Mouse (Mus musculus): ENCODE results near the gene Unk. TPM values are rescaled to one million over a fixed set of nuclear protein-coding genes. Genes with fewer than 3 reads are reported as not detected.

The Unk gene
- polyA plus RNA-seq, 1 experiment from 2014 or later: 7.4 TPM

- Histone ChIP-seq H3K4me3 (ENCODE audit: low read depth, low read length) (no peak overlapping the region), H3K27ac (ENCODE audit: low read depth, low read length) (no peak overlapping the region), H3K4me1 (replicated peaks; ENCODE audit: control insufficient read depth, insufficient read depth, low read length) (no peaks in the 10 kb centered on the region; the same call in 1 of the 2 replicates), H3K9me3 (ENCODE audit: control insufficient read depth) (no peaks in the 10 kb centered on the region), H3K36me3 (ENCODE audit: control insufficient read depth, insufficient read depth) (peaks cover 14% of the 10 kb centered on the region), H3K9ac (ENCODE audit: low read depth, low read length) (no peak overlapping the region), H3K27me3 (replicated peaks; ENCODE audit: control insufficient read depth, insufficient read depth, low read length) (no peaks in the 10 kb centered on the region), H3K4me2 (replicated peaks; ENCODE audit: low read depth) (no peak overlapping the region)
- WGBS: 91% methylated on average over 3 of the region's 3 CpGs
- no peak for TF ChIP-seq CTCF (IDR thresholded peaks at IDR 0.05; ENCODE audit: low read depth)
- ATAC-seq: no peak
These were observed 4.9 kb upstream of the Unk start for GRCm38 (mm10) chr11:116025056-116025845.

DNA sequence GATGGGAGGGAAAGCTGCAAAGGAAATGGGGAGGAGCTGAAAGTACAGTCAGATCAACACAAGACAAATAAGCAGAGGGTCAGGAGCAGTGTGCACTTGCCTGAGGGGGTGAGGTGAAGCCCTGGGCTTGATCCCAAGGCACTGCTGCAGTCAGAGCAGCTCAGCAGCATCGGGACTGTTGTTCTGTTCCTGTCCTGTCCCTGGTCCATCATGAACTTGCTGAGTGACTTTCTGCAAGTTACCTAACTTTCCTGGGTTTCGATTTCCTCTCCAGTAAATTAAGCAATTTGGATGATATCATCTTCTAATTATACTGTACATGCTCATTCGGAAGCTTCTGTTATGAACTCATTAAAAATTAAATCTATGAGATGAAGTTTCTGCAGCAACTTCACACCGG, 2.4 kb upstream of the Unk start, which contains the start of gene H3f3b:
TSS of gene H3f3b (minus strand) at position 207 of the 400 bp plus-strand sequence.
- H3K27ac ChIP-seq (ENCODE audit: low read depth, low read length): no peak within 1 kb of the TSS
- H3K27me3 ChIP-seq (replicated peaks; ENCODE audit: control insufficient read depth, insufficient read depth, low read length): no peaks in the 10 kb centered on the region
- no peak for TF ChIP-seq CTCF (IDR thresholded peaks at IDR 0.05; ENCODE audit: low read depth)
- no peak within 1 kb of the TSS for H3K4me3 ChIP-seq (ENCODE audit: low read depth, low read length)
- H3K9ac ChIP-seq (ENCODE audit: low read depth, low read length): no peak within 1 kb of the TSS
- no peaks in the 10 kb centered on the region; the same call in 1 of the 2 replicates for H3K36me3 ChIP-seq (ENCODE audit: control insufficient read depth, insufficient read depth)
- no peaks in the 10 kb centered on the region for H3K9me3 ChIP-seq (ENCODE audit: control insufficient read depth)
- H3K4me1 ChIP-seq (replicated peaks; ENCODE audit: control insufficient read depth, insufficient read depth, low read length): no peaks in the 10 kb centered on the region; the same call in 1 of the 2 replicates
- no peak for ATAC-seq
- 78% methylated on average over 4 of the region's 4 CpGs for WGBS
- H3K4me2 ChIP-seq (replicated peaks; ENCODE audit: low read depth): no peak within 1 kb of the TSS

DNA sequence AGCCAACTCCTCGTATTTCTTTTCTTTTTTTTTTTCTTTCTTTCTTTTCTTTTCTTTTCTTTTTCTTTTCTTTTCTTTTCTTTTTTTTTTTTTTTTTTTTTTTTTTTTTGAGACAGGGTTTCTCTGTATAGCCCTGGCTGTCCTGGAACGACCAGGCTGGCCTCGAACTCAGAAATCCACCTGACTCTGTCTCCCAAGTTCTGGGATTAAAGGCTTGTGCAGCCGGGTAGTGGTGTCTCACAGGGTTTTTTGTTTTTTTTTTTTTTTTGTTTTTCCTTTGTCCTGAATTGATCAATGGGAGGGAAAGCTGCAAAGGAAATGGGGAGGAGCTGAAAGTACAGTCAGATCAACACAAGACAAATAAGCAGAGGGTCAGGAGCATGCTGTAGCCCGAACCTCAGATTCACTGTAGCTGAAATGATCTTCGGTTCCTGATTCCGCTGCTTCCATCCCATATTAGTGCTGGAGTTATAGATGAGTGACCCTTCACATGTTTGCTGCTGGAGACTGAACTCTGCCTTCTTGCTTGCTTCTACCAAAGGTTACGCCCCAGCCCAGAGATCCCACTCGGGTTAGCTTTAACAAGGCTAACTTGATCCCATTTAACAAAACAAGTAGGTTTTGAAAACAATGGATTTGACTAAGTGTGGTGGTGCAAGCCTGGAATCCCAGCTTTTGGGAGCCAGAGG, 1.8 kb upstream of the Unk start:
- Histone ChIP-seq H3K36me3 (ENCODE audit: control insufficient read depth, insufficient read depth) (no peaks in the 10 kb centered on the region; the same call in 1 of the 2 replicates), H3K4me3 (ENCODE audit: low read depth, low read length) (no peak overlapping the region), H3K27ac (ENCODE audit: low read depth, low read length) (no peak overlapping the region), H3K9me3 (ENCODE audit: control insufficient read depth) (no peaks in the 10 kb centered on the region), H3K4me2 (replicated peaks; ENCODE audit: low read depth) (no peak overlapping the region), H3K27me3 (replicated peaks; ENCODE audit: control insufficient read depth, insufficient read depth, low read length) (no peaks in the 10 kb centered on the region), H3K4me1 (replicated peaks; ENCODE audit: control insufficient read depth, insufficient read depth, low read length) (no peaks in the 10 kb centered on the region; the same call in 1 of the 2 replicates), H3K9ac (ENCODE audit: low read depth, low read length) (no peak overlapping the region)
- WGBS: 85% methylated on average over 9 of the region's 9 CpGs
- TF ChIP-seq CTCF (IDR thresholded peaks at IDR 0.05; ENCODE audit: low read depth): no peak
- ATAC-seq: no peak

DNA sequence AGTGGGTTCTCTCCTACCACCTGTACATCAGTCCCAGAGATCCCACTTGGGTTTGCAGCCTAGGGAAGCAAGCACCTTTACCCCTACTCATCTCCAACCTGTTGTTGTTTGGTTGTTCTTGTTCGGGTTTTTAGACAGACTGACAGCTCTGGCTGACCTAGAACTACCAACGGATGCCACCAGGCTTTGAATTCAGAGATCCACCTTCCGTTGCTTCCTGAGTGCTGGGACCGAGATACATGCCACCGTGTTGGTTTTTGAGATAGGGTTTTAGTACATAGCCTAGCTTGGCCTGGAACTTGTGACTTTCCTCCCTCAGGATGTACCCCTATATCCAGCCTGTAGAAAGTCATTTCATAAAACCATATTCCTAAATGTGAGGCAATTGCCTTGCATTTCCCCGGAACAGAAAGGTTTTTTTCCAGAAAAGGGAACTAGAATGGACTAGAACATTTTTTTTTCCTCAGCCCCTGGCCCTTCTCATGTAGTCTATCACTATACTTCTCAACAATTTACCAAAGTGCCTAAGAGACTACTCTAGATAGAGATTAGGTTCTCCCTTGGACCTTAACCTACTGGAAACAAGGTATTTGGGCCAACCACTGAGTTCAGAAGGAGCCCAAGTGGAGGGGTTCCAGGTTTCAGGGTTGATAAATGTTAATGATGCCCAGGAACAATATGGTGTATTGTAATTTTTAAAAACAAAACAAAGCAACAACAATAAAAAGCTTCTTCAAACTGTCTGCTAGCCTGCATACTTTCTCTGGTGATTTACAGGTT, 846 bp upstream of the Unk start:
- H3K27ac ChIP-seq (ENCODE audit: low read depth, low read length): no peak overlapping the region
- no peaks in the 10 kb centered on the region for H3K27me3 ChIP-seq (replicated peaks; ENCODE audit: control insufficient read depth, insufficient read depth, low read length)
- no peak overlapping the region for H3K9ac ChIP-seq (ENCODE audit: low read depth, low read length)
- H3K4me3 ChIP-seq (ENCODE audit: low read depth, low read length): peak overlapping the region; percentile 73
- no peak for ATAC-seq
- TF ChIP-seq CTCF (IDR thresholded peaks at IDR 0.05; ENCODE audit: low read depth): no peak
- H3K4me2 ChIP-seq (replicated peaks; ENCODE audit: low read depth): peak overlapping the region; percentile 65
- H3K4me1 ChIP-seq (replicated peaks; ENCODE audit: control insufficient read depth, insufficient read depth, low read length): no peaks in the 10 kb centered on the region; the same call in 1 of the 2 replicates
- 79% methylated on average over 6 of the region's 6 CpGs for WGBS
- H3K9me3 ChIP-seq (ENCODE audit: control insufficient read depth): no peaks in the 10 kb centered on the region
- no peaks in the 10 kb centered on the region for H3K36me3 ChIP-seq (ENCODE audit: control insufficient read depth, insufficient read depth)

DNA sequence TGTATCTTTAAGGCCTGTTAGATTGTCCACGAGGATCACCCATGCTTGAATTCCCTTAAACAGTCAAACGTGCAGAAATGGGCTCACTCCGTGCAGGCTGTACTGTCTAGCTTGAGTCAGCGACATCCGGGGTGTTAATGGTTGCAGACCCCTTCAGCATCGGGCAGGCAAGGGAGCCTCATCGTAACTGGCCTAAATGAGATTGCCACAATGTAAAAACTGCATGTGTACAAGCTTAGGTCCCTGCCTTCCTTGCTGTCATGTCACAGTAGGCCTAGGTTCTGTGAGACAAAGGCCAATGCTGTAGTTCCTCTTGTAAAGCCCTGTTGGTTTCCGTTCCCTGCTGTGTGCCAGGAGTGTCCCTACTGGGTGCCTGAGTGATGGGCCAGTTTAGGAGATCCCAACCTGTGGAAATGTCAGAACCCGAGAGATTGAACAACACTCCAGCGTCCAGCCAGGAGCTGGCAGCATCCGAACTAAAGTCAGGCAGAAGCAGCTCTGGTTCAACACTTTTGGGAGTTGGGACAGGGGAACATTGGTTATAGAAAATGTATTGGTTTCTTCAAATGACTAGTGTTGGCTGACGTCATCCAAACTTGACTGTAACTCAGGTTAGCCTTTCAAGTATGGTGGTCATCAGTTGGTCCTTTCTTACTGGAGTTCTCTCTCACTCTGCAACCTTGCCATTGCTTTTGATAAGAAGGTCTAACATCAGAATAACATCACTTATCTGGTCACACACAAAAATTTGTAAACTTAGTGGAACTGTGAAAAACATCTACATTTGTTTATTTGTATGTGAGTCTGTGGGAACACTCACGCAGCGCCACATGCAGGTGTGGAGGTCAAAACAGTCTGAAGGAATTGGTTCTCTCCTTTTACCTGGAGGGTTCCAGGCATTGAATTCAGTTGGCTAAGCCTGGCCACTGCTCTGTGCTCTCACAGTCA, 1.1 kb downstream of the Unk start:
- Histone ChIP-seq H3K36me3 (ENCODE audit: control insufficient read depth, insufficient read depth) (no peaks in the 10 kb centered on the region), H3K4me3 (ENCODE audit: low read depth, low read length) (peak overlapping the region; percentile 73), H3K9me3 (ENCODE audit: control insufficient read depth) (no peaks in the 10 kb centered on the region), H3K9ac (ENCODE audit: low read depth, low read length) (peak overlapping the region; percentile 79), H3K4me1 (replicated peaks; ENCODE audit: control insufficient read depth, insufficient read depth, low read length) (no peaks in the 10 kb centered on the region; the same call in 1 of the 2 replicates), H3K4me2 (replicated peaks; ENCODE audit: low read depth) (peak overlapping the region; percentile 65), H3K27me3 (replicated peaks; ENCODE audit: control insufficient read depth, insufficient read depth, low read length) (no peaks in the 10 kb centered on the region), H3K27ac (ENCODE audit: low read depth, low read length) (peak overlapping the region; percentile 98)
- 21% methylated on average over 14 of the region's 14 CpGs for WGBS
- TF ChIP-seq CTCF (IDR thresholded peaks at IDR 0.05; ENCODE audit: low read depth): 0 out of 2 replicates have a peak, but pooled peaks have one; percentile 13
- no peak; the same call in 1 of the 2 replicates for ATAC-seq
